Mouse (Mus musculus): ENCODE data around the gene Gtf2ird2. TPM values are rescaled to one million over a fixed set of nuclear protein-coding genes. Genes with fewer than 3 reads are reported as not detected.

The Gtf2ird2 gene
- polyA plus RNA-seq, 1 experiment from 2014 or later: 8.8 TPM

GRCm38 (mm10) chr5:134164688-134165087 is 19.1 kb upstream of the Gtf2ird2 start:
- H3K9ac ChIP-seq: no peak overlapping the region
- no peak overlapping the region for H3K4me3 ChIP-seq (replicated peaks)
- 66% methylated on average over 5 of the region's 5 CpGs for WGBS
- H3K27me3 ChIP-seq: no peaks in the 10 kb centered on the region
- no peaks in the 10 kb centered on the region for H3K4me1 ChIP-seq
- no peak overlapping the region for H3K4me2 ChIP-seq (replicated peaks)
- no peaks in the 10 kb centered on the region for H3K9me3 ChIP-seq (replicated peaks)
- H3K36me3 ChIP-seq: peaks cover 54% of the 10 kb centered on the region
- no peak for ATAC-seq (ENCODE audit: insufficient number of reproducible peaks, low FRiP score, low TSS enrichment, low read depth)
- no peak overlapping the region for H3K27ac ChIP-seq (replicated peaks)

DNA sequence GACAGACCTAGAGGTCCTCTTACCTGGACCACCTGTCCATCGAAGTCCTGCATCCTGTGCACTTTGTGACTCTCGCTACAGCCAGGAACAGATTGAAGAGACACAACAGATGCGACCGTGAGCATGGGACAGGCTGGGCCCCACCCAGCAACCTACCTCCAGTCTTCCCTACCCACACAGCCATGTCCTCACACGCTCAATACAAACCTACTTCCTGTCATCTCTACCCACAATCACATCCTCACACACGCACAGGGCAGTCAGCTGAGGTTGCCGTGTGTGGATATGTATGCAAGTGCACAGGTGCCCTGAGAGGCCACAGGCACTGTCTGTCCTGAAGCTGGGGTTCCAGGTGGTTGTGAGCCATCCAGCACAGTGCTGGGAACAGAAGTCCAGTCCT is 17.2 kb upstream of the Gtf2ird2 start:
- ATAC-seq (ENCODE audit: insufficient number of reproducible peaks, low FRiP score, low TSS enrichment, low read depth): no peak
- 93% methylated on average over 7 of the region's 7 CpGs for WGBS
- H3K27me3 ChIP-seq: no peaks in the 10 kb centered on the region
- no peak overlapping the region for H3K4me2 ChIP-seq (replicated peaks)
- H3K4me1 ChIP-seq: no peaks in the 10 kb centered on the region
- H3K27ac ChIP-seq (replicated peaks): no peak overlapping the region
- no peaks in the 10 kb centered on the region for H3K9me3 ChIP-seq (replicated peaks)
- H3K36me3 ChIP-seq: peaks cover 48% of the 10 kb centered on the region
- H3K9ac ChIP-seq: no peak overlapping the region
- no peak overlapping the region for H3K4me3 ChIP-seq (replicated peaks)

GRCm38 (mm10) chr5:134168033-134168432 is 15.8 kb upstream of the Gtf2ird2 start:
- ATAC-seq (ENCODE audit: insufficient number of reproducible peaks, low FRiP score, low TSS enrichment, low read depth): no peak
- Histone ChIP-seq H3K27ac (replicated peaks) (no peak overlapping the region), H3K4me2 (replicated peaks) (no peak overlapping the region), H3K36me3 (peaks cover 41% of the 10 kb centered on the region), H3K9ac (no peak overlapping the region), H3K4me1 (no peaks in the 10 kb centered on the region), H3K27me3 (no peaks in the 10 kb centered on the region), H3K4me3 (replicated peaks) (no peak overlapping the region), H3K9me3 (replicated peaks) (no peaks in the 10 kb centered on the region)
- WGBS: 88% methylated on average over 9 of the region's 9 CpGs

- Histone ChIP-seq H3K4me1 (no peaks in the 10 kb centered on the region), H3K4me3 (replicated peaks) (no peak overlapping the region), H3K27me3 (no peaks in the 10 kb centered on the region), H3K9me3 (replicated peaks) (no peaks in the 10 kb centered on the region), H3K4me2 (replicated peaks) (no peak overlapping the region), H3K27ac (replicated peaks) (no peak overlapping the region), H3K9ac (no peak overlapping the region), H3K36me3 (peaks cover 33% of the 10 kb centered on the region)
- no peak for ATAC-seq (ENCODE audit: insufficient number of reproducible peaks, low FRiP score, low TSS enrichment, low read depth)
- 93% methylated on average over 10 of the region's 10 CpGs for WGBS
These were observed 14.6 kb upstream of the Gtf2ird2 start for GRCm38 (mm10) chr5:134169231-134169630.

DNA sequence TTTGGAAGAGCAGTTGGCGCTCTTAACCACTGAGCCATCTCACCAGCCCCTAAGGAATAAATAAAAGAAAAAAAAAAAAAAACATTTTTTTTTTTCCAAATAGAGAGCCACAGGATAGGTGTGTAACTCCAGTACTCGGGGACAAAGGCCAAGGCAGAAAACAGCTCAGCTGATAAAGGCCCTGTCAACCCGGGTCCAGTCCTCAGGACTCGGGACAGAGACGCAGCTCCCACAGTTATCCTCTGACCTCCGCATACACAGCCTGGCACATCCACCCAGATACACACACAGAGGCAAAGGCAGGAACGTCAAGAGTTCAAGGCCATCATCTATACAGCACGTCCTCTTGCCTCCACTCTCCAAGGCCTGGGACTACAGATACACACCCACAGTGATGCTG is 13.7 kb upstream of the Gtf2ird2 start:
- Histone ChIP-seq H3K36me3 (peaks cover 28% of the 10 kb centered on the region), H3K4me1 (peaks cover 7% of the 10 kb centered on the region; the same call in 1 of the 2 replicates), H3K4me3 (replicated peaks) (no peak overlapping the region), H3K27me3 (no peaks in the 10 kb centered on the region), H3K9me3 (replicated peaks) (no peaks in the 10 kb centered on the region), H3K27ac (replicated peaks) (no peak overlapping the region), H3K9ac (no peak overlapping the region), H3K4me2 (replicated peaks) (no peak overlapping the region)
- WGBS: 96% methylated on average over 8 of the region's 8 CpGs
- no peak for ATAC-seq (ENCODE audit: insufficient number of reproducible peaks, low FRiP score, low TSS enrichment, low read depth)

DNA sequence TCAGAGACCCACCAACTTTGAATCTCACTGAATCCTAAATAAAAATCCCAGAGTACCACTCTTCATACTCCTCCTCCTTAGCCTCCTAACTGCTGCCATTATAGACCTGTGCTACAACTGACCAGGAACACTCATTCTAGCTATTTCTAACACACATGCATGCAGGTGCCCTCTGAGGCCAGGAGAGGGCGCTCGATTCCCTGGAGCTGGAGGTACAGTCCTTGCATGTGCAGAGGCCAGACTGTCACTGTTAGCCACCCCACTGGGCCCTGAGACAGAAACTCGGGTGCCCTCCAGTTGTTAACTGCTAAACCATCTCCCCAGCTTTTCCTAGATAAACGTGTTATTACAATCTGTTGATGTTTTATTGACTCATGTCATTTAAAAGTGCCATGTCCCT is 10.6 kb upstream of the Gtf2ird2 start:
- Histone ChIP-seq H3K4me2 (replicated peaks) (no peak overlapping the region), H3K27ac (replicated peaks) (no peak overlapping the region), H3K4me1 (peaks cover 15% of the 10 kb centered on the region), H3K27me3 (no peaks in the 10 kb centered on the region), H3K36me3 (peaks cover 16% of the 10 kb centered on the region; the same call in 1 of the 2 replicates), H3K9me3 (replicated peaks) (no peaks in the 10 kb centered on the region), H3K9ac (no peak overlapping the region), H3K4me3 (replicated peaks) (no peak overlapping the region)
- ATAC-seq (ENCODE audit: insufficient number of reproducible peaks, low FRiP score, low TSS enrichment, low read depth): no peak
- 47% methylated on average over 4 of the region's 4 CpGs for WGBS

DNA sequence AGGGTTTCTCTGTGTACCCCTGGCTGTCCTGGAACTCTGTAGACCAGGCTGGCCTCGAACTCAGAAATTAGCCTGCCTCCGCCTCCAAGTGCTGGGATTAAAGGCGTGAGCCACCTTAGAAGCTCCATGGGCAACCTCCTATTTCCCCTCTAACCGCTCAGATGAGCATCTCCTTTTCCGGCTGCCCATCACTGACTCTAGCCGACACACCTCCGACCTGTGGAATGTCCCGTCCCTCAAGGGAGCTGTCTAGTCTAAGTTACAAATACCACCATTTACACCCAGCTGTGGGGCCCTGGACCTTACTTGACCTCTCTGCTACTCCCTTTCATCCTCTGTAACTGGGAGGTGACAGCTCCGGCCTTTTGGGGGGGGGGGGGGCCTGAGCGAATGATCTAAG is 8.1 kb upstream of the Gtf2ird2 start:
- peaks cover 11% of the 10 kb centered on the region; the same call in 1 of the 2 replicates for H3K36me3 ChIP-seq
- no peaks in the 10 kb centered on the region for H3K27me3 ChIP-seq
- H3K27ac ChIP-seq (replicated peaks): peak overlapping the region; percentile 70
- H3K4me1 ChIP-seq: peaks cover 15% of the 10 kb centered on the region
- H3K9ac ChIP-seq: peak overlapping the region; percentile 21
- no peak for ATAC-seq (ENCODE audit: insufficient number of reproducible peaks, low FRiP score, low TSS enrichment, low read depth)
- 10% methylated on average over 10 of the region's 10 CpGs for WGBS
- peak overlapping the region; percentile 85 for H3K4me2 ChIP-seq (replicated peaks)
- no peaks in the 10 kb centered on the region for H3K9me3 ChIP-seq (replicated peaks)
- peak overlapping the region; percentile 63 for H3K4me3 ChIP-seq (replicated peaks)

DNA sequence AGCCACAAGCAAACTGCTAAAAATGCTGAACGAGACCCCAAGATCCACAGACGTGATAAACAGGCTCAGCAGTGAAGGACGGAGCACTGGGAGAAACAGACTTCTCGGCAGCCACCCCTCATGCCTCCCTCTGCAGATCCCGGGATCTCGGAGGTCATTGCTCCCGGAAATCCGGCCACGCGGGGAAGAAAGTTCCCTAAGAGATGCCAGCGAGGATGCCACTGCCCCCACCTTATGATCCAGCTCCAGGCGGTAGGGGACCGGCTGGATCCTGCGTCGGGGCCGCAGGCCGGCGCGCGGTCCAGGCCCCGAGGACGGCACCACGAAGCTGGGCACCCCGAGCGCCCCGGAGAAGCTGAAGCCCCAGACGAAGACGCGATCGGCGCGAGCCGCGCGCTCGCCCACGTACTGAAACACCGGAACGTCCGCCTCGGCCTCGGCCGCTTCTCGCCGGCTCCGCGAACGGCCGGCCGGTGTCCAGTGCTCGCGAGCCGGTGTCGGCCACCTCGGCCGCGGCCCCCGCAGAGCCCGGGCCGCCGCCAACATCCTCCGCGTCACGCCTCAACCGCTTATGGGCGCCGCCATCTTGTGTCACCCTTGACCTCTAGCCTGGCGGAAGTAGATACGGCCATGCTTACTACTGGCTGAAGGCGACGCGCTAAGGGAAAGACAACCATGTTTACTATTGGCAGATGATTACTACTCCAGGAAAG is 7.5 kb upstream of the Gtf2ird2 start, which contains the start of gene Rcc1l:
Gene Rcc1l, minus strand, starts transcription at position 606 of the 713 bp plus-strand sequence.
- H3K27me3 ChIP-seq: no peaks in the 10 kb centered on the region
- WGBS: under 1% methylated on average over 72 of the region's 72 CpGs
- peak; percentile 86 for ATAC-seq (ENCODE audit: insufficient number of reproducible peaks, low FRiP score, low TSS enrichment, low read depth)

GRCm38 (mm10) chr5:134178536-134178935 is 5.3 kb upstream of the Gtf2ird2 start:
- Histone ChIP-seq H3K36me3 (no peaks in the 10 kb centered on the region), H3K4me2 (replicated peaks) (no peak overlapping the region), H3K27me3 (no peaks in the 10 kb centered on the region), H3K9ac (no peak overlapping the region), H3K4me3 (replicated peaks) (no peak overlapping the region), H3K9me3 (replicated peaks) (no peaks in the 10 kb centered on the region), H3K4me1 (peaks cover 32% of the 10 kb centered on the region), H3K27ac (replicated peaks) (no peak overlapping the region)
- ATAC-seq (ENCODE audit: insufficient number of reproducible peaks, low FRiP score, low TSS enrichment, low read depth): no peak
- 73% methylated on average over 7 of the region's 7 CpGs for WGBS

More for the DNA sequence above, 7.5 kb upstream of the Gtf2ird2 start, which contains the start of gene Rcc1l:
- Histone ChIP-seq H3K9ac (peak within 1 kb of the TSS; percentile 21), H3K4me2 (replicated peaks) (peak within 1 kb of the TSS; percentile 85), H3K4me3 (replicated peaks) (peak within 1 kb of the TSS; percentile 63), H3K27ac (replicated peaks) (peak within 1 kb of the TSS; percentile 70), H3K9me3 (replicated peaks) (no peaks in the 10 kb centered on the region), H3K36me3 (peaks cover 8% of the 10 kb centered on the region; the same call in 1 of the 2 replicates), H3K4me1 (peaks cover 15% of the 10 kb centered on the region)

DNA sequence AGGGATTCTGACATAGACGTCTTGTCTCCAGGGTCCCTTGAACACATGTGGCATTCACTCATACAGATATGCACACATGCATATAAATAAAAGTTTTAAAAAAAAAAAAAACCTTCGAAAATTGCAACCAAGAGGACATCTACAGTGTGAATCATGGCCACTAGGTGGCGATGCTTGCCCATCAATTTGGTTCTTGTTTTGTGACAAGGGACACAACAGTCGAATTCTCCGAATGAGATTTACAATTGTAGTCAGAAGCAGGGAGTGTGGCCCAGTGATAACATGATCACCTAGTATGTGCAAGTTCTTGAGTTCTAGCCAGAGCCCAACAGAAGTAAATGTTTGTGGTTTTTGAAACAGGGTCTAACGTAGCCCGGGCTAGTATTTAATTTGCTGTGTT is 3.9 kb upstream of the Gtf2ird2 start:
- Histone ChIP-seq H3K9me3 (replicated peaks) (no peaks in the 10 kb centered on the region), H3K4me3 (replicated peaks) (no peak overlapping the region), H3K36me3 (no peaks in the 10 kb centered on the region), H3K4me1 (peaks cover 31% of the 10 kb centered on the region), H3K9ac (no peak overlapping the region), H3K27ac (replicated peaks) (no peak overlapping the region), H3K27me3 (no peaks in the 10 kb centered on the region), H3K4me2 (replicated peaks) (no peak overlapping the region)
- 19% methylated on average over 7 of the region's 7 CpGs for WGBS
- ATAC-seq (ENCODE audit: insufficient number of reproducible peaks, low FRiP score, low TSS enrichment, low read depth): no peak

GRCm38 (mm10) chr5:134182172-134182571 is 1.6 kb upstream of the Gtf2ird2 start:
- Histone ChIP-seq H3K4me3 (replicated peaks) (no peak overlapping the region), H3K4me1 (peaks cover 20% of the 10 kb centered on the region), H3K9me3 (replicated peaks) (no peaks in the 10 kb centered on the region), H3K36me3 (no peaks in the 10 kb centered on the region), H3K27ac (replicated peaks) (no peak overlapping the region), H3K27me3 (no peaks in the 10 kb centered on the region), H3K9ac (no peak overlapping the region), H3K4me2 (replicated peaks) (no peak overlapping the region)
- no peak for ATAC-seq (ENCODE audit: insufficient number of reproducible peaks, low FRiP score, low TSS enrichment, low read depth)
- WGBS: 59% methylated on average over 3 of the region's 3 CpGs

- no peaks in the 10 kb centered on the region for H3K9me3 ChIP-seq (replicated peaks)
- no peaks in the 10 kb centered on the region for H3K36me3 ChIP-seq
- H3K9ac ChIP-seq: no peak overlapping the region
- WGBS: 69% methylated on average over 4 of the region's 4 CpGs
- peaks cover 20% of the 10 kb centered on the region for H3K4me1 ChIP-seq
- H3K27ac ChIP-seq (replicated peaks): no peak overlapping the region
- H3K27me3 ChIP-seq: no peaks in the 10 kb centered on the region
- peak overlapping the region; percentile 89 for H3K4me2 ChIP-seq (replicated peaks)
- ATAC-seq (ENCODE audit: insufficient number of reproducible peaks, low FRiP score, low TSS enrichment, low read depth): no peak
- no peak overlapping the region; the same call in 1 of the 2 replicates for H3K4me3 ChIP-seq (replicated peaks)
These were observed 1.1 kb upstream of the Gtf2ird2 start for GRCm38 (mm10) chr5:134182735-134183134.

Measured in embryonic facial prominence, embryonic 15.5 days (tissue).